Mouse (Mus musculus): Measurements from ENCODE around the gene Ccl25.

DNA sequence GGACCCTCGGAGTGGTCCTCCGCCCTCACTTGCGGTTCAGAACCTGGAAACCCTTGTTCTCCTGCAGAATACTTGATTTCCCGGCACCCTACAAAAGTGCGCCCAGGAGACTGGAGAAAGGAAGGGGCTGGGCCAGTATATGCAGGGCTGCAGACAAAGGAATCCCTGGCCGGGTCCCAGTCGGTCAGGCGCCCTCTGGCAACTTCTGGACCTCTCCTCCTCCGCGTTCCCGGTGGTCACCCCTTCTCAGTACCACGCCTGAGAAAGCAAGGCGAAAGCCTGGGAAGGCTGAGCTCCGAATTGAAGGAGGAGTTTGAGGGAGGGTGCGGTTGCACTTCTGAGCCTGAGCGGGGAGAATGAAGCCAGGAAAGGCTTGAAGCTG is 79.9 kb downstream of the Ccl25 start:
- TF ChIP-seq POLR2A (IDR thresholded peaks at IDR 0.05; ENCODE audit: insufficient read depth, low read depth, low read length) (no peak), CTCF (IDR thresholded peaks at IDR 0.05; ENCODE audit: insufficient read depth, low read depth, low read length) (no peak)
